Mouse (Mus musculus): Measurements from ENCODE around the gene Mta2. TPM values are rescaled to one million over a fixed set of nuclear protein-coding genes. Genes with fewer than 3 reads are reported as not detected.
A peak's percentile ranks its signal among the peaks of the same experiment; 100 is the strongest.

Mta2 gene
- polyA plus RNA-seq, 1 experiment, result 102 TPM

- TF ChIP-seq CTCF (IDR thresholded peaks at IDR 0.05; ENCODE audit: borderline replicate concordance, insufficient read depth, low read length) (no peak), POLR2A (IDR thresholded peaks at IDR 0.05; ENCODE audit: low read depth, low read length) (no peak)
- peak overlapping the region; percentile 96 for H3K27ac ChIP-seq (ENCODE audit: insufficient read depth, low read length)
- H3K4me1 ChIP-seq (ENCODE audit: control insufficient read depth, insufficient read depth, low read length), result peaks cover 41% of the 10 kb centered on the region
- H3K4me3 ChIP-seq (ENCODE audit: insufficient read depth, low read length), result no peak overlapping the region
These were observed 39.9 kb downstream of the Mta2 start for GRCm38 (mm10) chr19:8981450-8982168.

DNA sequence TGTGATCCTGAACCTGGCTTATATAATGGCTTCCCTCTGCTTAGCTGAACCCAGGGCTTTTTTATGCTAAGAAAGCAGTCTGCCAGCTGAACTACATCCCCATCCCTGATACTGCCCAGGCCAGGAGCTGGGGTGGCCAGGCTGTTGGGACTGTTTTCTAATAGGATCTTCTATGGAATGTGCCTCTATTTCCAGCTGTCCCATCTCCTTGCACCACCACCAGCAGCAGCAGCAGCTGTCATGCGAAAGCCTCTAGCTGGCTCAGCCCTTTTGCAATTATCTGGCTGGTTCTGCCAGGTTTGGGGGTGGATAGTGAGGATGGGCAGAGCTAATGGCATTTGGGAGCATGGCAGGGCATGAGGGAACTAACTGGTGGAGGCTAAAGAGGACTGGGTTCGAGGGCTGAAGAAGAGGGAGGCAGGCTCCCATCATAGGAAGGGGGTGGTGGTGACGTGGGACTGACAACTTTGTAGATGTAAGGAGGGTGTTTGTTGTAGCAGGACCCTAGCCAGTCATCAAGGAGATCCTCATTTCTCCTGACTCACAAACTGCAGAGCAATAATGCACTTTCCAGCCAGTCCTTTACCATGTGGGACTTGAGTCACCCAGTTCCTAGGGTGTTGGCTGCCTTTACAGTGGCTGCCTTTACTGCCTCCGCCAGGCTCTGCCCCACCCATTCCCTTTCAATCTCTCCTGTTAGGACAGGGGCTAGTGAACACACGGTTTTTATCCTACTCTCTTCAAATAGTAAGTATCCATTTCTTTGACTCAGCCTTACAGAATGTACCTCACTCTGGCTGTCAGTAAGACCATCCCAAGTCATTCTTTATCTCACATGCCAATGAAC lies 40.9 kb downstream of the Mta2 start:
- no peak; the same call in 1 of the 2 replicates for TF ChIP-seq POLR2A (IDR thresholded peaks at IDR 0.05; ENCODE audit: low read depth, low read length)
- no peak for TF ChIP-seq CTCF (IDR thresholded peaks at IDR 0.05; ENCODE audit: borderline replicate concordance, insufficient read depth, low read length)
- no peak overlapping the region for H3K4me3 ChIP-seq (ENCODE audit: insufficient read depth, low read length)
- H3K4me1 ChIP-seq (ENCODE audit: control insufficient read depth, insufficient read depth, low read length), result peaks cover 44% of the 10 kb centered on the region
- H3K27ac ChIP-seq (ENCODE audit: insufficient read depth, low read length), result peak overlapping the region; percentile 96

DNA sequence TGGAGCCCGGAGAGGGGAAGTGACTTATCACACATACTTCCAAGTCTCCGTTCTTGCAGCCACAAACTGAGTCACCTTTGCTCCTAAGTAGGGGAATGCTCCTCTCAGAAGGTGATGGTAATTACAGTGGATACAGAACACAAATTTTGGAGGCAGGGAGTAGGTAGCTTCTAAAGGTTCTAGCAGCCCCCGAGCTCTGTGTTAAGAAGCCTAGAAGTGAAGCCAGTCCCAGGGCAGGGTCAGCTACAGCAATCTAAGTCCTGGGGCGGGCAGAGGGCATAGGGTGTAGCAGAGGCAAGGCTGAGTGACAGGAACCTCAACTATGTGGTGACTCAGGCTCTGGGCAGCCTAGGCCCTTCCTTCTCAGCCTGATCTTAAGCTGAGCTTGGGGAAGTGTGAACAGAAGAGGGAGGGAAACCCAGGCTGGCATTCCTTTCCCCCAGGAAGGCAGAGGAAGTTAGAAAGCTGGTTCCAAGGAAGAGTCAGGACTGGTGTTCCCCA lies 41.5 kb downstream of the Mta2 start:
- TF ChIP-seq POLR2A (IDR thresholded peaks at IDR 0.05; ENCODE audit: low read depth, low read length) (no peak), CTCF (IDR thresholded peaks at IDR 0.05; ENCODE audit: borderline replicate concordance, insufficient read depth, low read length) (no peak)
- peaks cover 48% of the 10 kb centered on the region for H3K4me1 ChIP-seq (ENCODE audit: control insufficient read depth, insufficient read depth, low read length)
- peak overlapping the region; percentile 96 for H3K27ac ChIP-seq (ENCODE audit: insufficient read depth, low read length)
- H3K4me3 ChIP-seq (ENCODE audit: insufficient read depth, low read length), result no peak overlapping the region

GRCm38 (mm10) chr19:8984255-8984868 lies 42.7 kb downstream of the Mta2 start:
- no peak overlapping the region for H3K4me3 ChIP-seq (ENCODE audit: insufficient read depth, low read length)

DNA sequence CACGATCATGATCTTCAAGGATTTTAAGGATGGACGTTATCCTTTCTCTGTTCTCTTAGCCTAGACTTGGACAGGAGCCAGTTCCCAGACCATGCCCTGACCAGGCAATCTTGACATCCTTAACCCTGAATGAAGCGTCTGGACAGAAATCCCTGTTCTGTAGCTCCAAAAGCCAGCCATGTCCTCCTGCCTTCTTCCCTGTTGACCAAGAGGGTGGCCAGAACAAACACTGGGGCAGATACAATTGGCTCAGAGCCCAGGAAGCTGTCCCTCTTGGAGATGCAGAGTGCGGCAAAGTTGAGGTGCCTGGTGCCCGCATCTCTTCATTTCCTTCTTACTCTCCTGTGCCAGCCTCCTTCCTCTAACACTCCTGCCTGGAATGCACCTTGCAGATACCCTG lies 44.2 kb downstream of the Mta2 start:
- Histone ChIP-seq H3K27ac (ENCODE audit: insufficient read depth, low read length) (no peak overlapping the region), H3K4me1 (ENCODE audit: control insufficient read depth, insufficient read depth, low read length) (peaks cover 43% of the 10 kb centered on the region), H3K4me3 (ENCODE audit: insufficient read depth, low read length) (no peak overlapping the region)
- no peak for TF ChIP-seq POLR2A (IDR thresholded peaks at IDR 0.05; ENCODE audit: low read depth, low read length)
- TF ChIP-seq CTCF (IDR thresholded peaks at IDR 0.05; ENCODE audit: borderline replicate concordance, insufficient read depth, low read length), result no peak

More at GRCm38 (mm10) chr19:8984255-8984868, 42.7 kb downstream of the Mta2 start:
- H3K4me1 ChIP-seq (ENCODE audit: control insufficient read depth, insufficient read depth, low read length), result peaks cover 50% of the 10 kb centered on the region
- TF ChIP-seq POLR2A (IDR thresholded peaks at IDR 0.05; ENCODE audit: low read depth, low read length), result no peak
- no peak for TF ChIP-seq CTCF (IDR thresholded peaks at IDR 0.05; ENCODE audit: borderline replicate concordance, insufficient read depth, low read length)
- peak overlapping the region; percentile 96 for H3K27ac ChIP-seq (ENCODE audit: insufficient read depth, low read length)

- H3K27ac ChIP-seq (ENCODE audit: insufficient read depth, low read length), result peak overlapping the region; percentile 99
- H3K4me1 ChIP-seq (ENCODE audit: control insufficient read depth, insufficient read depth, low read length), result peaks cover 30% of the 10 kb centered on the region
- 0 out of 2 replicates have a peak overlapping the region, but pooled peaks have one; percentile 94 for H3K4me3 ChIP-seq (ENCODE audit: insufficient read depth, low read length)
- TF ChIP-seq CTCF (IDR thresholded peaks at IDR 0.05; ENCODE audit: borderline replicate concordance, insufficient read depth, low read length), result no peak
- no peak for TF ChIP-seq POLR2A (IDR thresholded peaks at IDR 0.05; ENCODE audit: low read depth, low read length)
These were observed 46.1 kb downstream of the Mta2 start for GRCm38 (mm10) chr19:8987816-8988215.

- Histone ChIP-seq H3K27ac (ENCODE audit: insufficient read depth, low read length) (peak overlapping the region; percentile 99), H3K4me3 (ENCODE audit: insufficient read depth, low read length) (peak overlapping the region; percentile 94), H3K4me1 (ENCODE audit: control insufficient read depth, insufficient read depth, low read length) (peaks cover 29% of the 10 kb centered on the region)
- TF ChIP-seq CTCF (IDR thresholded peaks at IDR 0.05; ENCODE audit: borderline replicate concordance, insufficient read depth, low read length) (no peak), POLR2A (IDR thresholded peaks at IDR 0.05; ENCODE audit: low read depth, low read length) (no peak)
These were observed 46.8 kb downstream of the Mta2 start for GRCm38 (mm10) chr19:8988346-8989065.

DNA sequence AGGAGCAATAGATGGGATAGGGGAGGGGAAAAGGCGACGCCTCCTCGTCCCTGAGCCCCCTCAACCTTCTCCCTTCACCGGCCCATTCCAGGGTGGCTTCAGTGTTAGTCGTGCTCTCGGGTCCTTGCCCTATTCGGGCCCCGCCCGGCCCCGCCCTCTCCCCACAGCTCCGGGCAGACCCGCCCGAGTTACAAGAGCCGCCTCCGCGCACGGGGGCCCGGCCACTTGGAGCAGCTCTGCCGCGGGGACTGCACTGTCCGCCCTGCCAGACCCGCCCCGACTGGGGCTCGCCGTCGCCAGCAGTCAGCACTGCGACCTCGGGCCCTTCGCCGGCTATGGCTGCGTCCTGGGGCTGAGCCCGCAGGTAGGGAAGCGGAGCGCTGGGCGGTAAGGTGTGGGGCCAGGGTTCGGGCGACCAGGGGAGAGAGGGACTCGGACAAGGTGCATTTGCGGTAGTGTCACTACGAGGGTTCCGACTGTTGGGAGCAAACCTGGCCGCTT lies 47.4 kb downstream of the Mta2 start, which contains the start of gene Ahnak:
Gene Ahnak (plus strand): TSS at position 219 of the 501 bp plus-strand sequence.
- Histone ChIP-seq H3K27ac (ENCODE audit: insufficient read depth, low read length) (peak within 1 kb of the TSS; percentile 99), H3K4me3 (ENCODE audit: insufficient read depth, low read length) (peak within 1 kb of the TSS; percentile 94), H3K4me1 (ENCODE audit: control insufficient read depth, insufficient read depth, low read length) (peaks cover 26% of the 10 kb centered on the region)
- no peak for TF ChIP-seq CTCF (IDR thresholded peaks at IDR 0.05; ENCODE audit: borderline replicate concordance, insufficient read depth, low read length)
- peak; percentile 97 for TF ChIP-seq POLR2A (IDR thresholded peaks at IDR 0.05; ENCODE audit: low read depth, low read length)
